Mouse (Mus musculus) naive thymus-derived CD4-positive, alpha-beta T cell, adult 2 months (primary cell): ENCODE measurements at regions not wholly inside any gene's neighbourhood (a gene's known extent, or its start where the extent isn't known, plus 50 kb on each side); places are given as distances from the start of the nearest gene placed in this dataset.
"Not testable (repeated sequence)": the region's sequence is repeated elsewhere in the genome, so short reads cannot be mapped to it uniquely, and the experiment has no call there.

ENCODE experiments used
- DNase-seq: peaks from one replicate; pipeline ENCODE4 v3.0.0-alpha.2; 2011; ENCODE audit warnings: low read depth

DNA sequence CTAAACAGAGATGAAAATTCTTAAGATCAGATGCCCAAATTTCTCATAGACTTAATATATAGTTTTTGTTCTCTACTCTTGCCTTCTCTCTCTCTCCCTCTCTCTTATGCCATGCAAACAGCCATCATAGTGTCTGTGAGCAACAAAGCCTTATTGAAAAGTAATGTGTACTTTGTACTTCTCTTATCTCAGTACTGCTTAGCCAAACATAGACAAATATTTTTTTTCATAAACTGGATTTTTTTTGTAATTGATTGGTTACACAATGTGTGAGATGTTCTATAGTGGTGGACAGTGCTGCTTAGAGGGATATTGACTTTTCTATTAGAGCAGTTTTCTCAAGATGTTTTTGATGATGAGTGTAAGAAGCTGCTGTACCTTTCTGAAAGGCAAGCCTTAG lies 90.1 kb upstream of the Vrk2 start:
- no peak for DNase-seq

GRCm38 (mm10) chr11:26667251-26667650 lies 73.5 kb upstream of the Vrk2 start:
- DNase-seq: no peak

GRCm38 (mm10) chr11:26660878-26661277 lies 67.1 kb upstream of the Vrk2 start:
- no peak for DNase-seq

DNA sequence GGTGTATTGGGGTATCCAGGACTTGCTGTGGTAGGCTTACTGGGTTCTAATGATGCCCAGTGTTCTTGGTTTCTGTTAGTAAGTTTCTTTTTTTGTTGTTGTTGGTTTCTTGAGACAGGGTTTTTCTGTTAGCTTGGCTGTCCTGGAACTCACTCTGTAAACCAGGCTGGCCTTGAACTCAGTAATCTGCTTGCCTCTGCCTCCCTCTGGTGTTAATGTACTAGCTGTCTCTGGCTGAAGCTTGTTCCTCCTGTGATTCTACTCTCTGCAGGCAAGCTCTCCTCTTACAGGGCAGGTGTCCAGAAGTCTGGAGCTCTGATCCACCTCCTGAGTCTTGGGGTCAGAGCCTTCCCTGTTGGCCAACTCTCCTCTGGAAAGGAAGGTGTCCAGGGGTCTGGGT lies 55.4 kb upstream of the Vrk2 start:
- DNase-seq: not testable (repeated sequence)
